Mouse (Mus musculus) embryonic facial prominence, embryonic 11.5 days (tissue): ENCODE measurements around the gene Aco2. TPM values are rescaled to one million over a fixed set of nuclear protein-coding genes. Genes with fewer than 3 reads are reported as not detected.

ENCODE experiments used
- ATAC-seq: fragments of 200-750 bp; cut with Nextera tagmentation; replicated peaks from 2 replicates; pipeline ENCODE4 v1.8.0; 2017; ENCODE audit warnings: low read depth; ENCODE audit not compliant: insufficient number of reproducible peaks, low FRiP score, low TSS enrichment
- DNase-seq: peaks from one replicate; pipeline ENCODE4 v3.0.0-alpha.2; 2015; ENCODE audit warnings: low spot score
- H3K27ac ChIP-seq: fragments of 300-500 bp; sonication (generic); replicated peaks from 2 replicates; pipeline ENCODE4 v1.5.1; 2014; ENCODE audit warnings: mild to moderate bottlenecking, low read depth, low read length, control low read depth
- H3K27me3 ChIP-seq: fragments of 300-500 bp; sonication (generic); 2 replicates; pipeline ENCODE4 v1.6.1; 2014; ENCODE audit warnings: mild to moderate bottlenecking, low read length, moderate library complexity, mixed read lengths; ENCODE audit not compliant: control insufficient read depth, insufficient read depth
- H3K36me3 ChIP-seq: fragments of 300-500 bp; sonication (generic); replicated peaks from 2 replicates; pipeline ENCODE4 v1.6.1; 2014; ENCODE audit warnings: low read depth, mild to moderate bottlenecking, low read length, moderate library complexity, mixed read lengths; ENCODE audit not compliant: control insufficient read depth, insufficient read depth
- H3K4me1 ChIP-seq: fragments of 300-500 bp; sonication (generic); 2 replicates; pipeline ENCODE4 v1.6.1; 2014; ENCODE audit warnings: low read length, mixed read lengths; ENCODE audit not compliant: control insufficient read depth, insufficient read depth
- H3K4me2 ChIP-seq: fragments of 300-500 bp; sonication (generic); 2 replicates; pipeline ENCODE4 v1.6.1; 2014; ENCODE audit warnings: low read depth, mild to moderate bottlenecking, control low read depth, low read length, moderate library complexity
- H3K4me3 ChIP-seq: fragments of 300-500 bp; sonication (generic); 2 replicates; pipeline ENCODE4 v1.5.1; 2014; ENCODE audit warnings: low read depth, low read length, control low read depth
- H3K9ac ChIP-seq: fragments of 300-500 bp; sonication (generic); replicated peaks from 2 replicates; pipeline ENCODE4 v1.6.1; 2014; ENCODE audit warnings: mild to moderate bottlenecking, control low read depth, low read length
- H3K9me3 ChIP-seq: fragments of 300-500 bp; sonication (generic); replicated peaks from 2 replicates; pipeline ENCODE4 v1.6.1; 2016; ENCODE audit warnings: mild to moderate bottlenecking, low read length, inconsistent platforms, mixed read lengths; ENCODE audit not compliant: control insufficient read depth
- WGBS: fragments of 180-500 bp; shearing (Covaris S2); extraction: QIAGEN DNeasy Blood & Tissue Kit; methylation state at CpG from one replicate; pipeline ENCODE4 v1.1.7; 2014; 5-methylcytosine and 5-hydroxymethylcytosine counted together
- polyA plus RNA-seq: library from polyadenylated mRNA; unstranded; fragments of >200 nt; fragmentation: Nextera tagmentation; extraction: Ambion mirVana; gene quantifications from 2 replicates; pipeline ENCODE4 v1.2.1, GENCODE M21; 2014

Gene Aco2
- polyA plus RNA-seq, 1 experiment from 2014 or later = 144 TPM

DNA sequence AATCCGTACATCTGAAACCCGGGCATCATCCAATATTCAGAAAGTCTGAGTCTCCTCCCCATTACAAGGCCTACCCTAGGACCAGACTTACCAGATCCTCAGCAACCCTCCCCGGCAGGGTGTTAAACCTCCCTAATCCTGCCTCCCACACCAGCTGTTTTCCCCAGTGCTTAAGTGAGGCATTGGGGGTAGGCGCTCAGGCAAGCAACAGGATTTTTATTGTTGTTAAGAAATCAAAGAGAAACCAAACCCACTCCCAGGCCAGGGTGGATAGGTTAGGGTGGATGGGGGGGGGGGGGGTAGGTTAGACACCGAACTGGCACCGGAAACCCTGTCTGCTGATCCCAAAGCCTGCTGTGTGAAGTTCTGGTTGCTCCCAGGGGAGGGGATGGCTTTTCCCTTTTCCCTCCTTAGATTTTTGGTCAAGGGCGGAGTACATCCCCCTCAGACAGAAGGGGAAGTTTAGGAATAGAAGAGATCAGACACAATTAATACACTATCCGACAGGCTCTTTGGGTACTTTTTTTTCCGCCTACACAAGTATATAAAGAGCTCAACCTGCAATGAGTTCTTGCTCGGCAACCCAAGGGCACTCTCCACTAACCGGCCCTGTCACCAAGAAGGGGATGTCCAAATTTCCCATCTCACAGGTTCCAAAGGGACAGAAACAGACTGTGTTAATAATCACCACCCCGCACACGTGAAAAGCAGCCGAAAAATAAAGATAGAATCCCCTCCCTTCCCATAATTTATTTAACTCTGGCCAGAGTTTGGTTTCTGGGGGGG is 15.0 kb upstream of the Aco2 start:
- Histone ChIP-seq H3K4me1 (no peaks in the 10 kb centered on the region), H3K4me2 (peak overlapping the region; percentile 76), H3K27ac (no peak overlapping the region), H3K9ac (peak overlapping the region; percentile 83), H3K9me3 (no peaks in the 10 kb centered on the region), H3K4me3 (peak overlapping the region; percentile 81), H3K36me3 (no peaks in the 10 kb centered on the region), H3K27me3 (no peaks in the 10 kb centered on the region)
- DNase-seq = peak; percentile 25
- 0% methylated on average over 14 of the region's 14 CpGs for WGBS
- ATAC-seq = no peak

DNA sequence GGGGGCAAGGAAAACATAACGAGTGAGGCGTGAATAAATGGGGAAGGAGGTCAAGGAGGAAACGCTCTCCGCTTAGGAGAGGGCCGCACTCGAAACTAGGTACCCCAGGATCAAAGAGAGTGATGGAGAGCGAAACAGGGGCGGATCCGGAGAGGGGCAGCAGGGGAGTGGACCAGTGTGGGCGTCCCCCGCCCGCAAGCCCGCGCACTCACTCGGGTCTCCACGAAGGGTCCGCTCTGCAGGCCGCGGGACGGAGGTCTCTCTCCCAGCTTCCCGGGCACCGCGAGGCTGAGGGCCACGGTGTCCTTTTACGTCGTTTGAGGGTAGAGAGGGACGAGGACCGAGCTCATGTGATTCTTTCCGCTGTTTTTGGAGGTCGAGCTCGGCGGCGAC is 14.4 kb upstream of the Aco2 start:
- no peaks in the 10 kb centered on the region for H3K4me1 ChIP-seq
- H3K36me3 ChIP-seq = no peaks in the 10 kb centered on the region
- ATAC-seq (peak; percentile 29), DNase-seq (peak; percentile 71)
- no peaks in the 10 kb centered on the region for H3K9me3 ChIP-seq
- H3K27me3 ChIP-seq = no peaks in the 10 kb centered on the region
- H3K4me2 ChIP-seq = peak overlapping the region; percentile 76
- peak overlapping the region; percentile 83 for H3K9ac ChIP-seq
- WGBS = 0% methylated on average over 33 of the region's 33 CpGs
- peak overlapping the region; percentile 81 for H3K4me3 ChIP-seq
- peak overlapping the region; percentile 71; the same call in 1 of the 2 replicates for H3K27ac ChIP-seq

DNA sequence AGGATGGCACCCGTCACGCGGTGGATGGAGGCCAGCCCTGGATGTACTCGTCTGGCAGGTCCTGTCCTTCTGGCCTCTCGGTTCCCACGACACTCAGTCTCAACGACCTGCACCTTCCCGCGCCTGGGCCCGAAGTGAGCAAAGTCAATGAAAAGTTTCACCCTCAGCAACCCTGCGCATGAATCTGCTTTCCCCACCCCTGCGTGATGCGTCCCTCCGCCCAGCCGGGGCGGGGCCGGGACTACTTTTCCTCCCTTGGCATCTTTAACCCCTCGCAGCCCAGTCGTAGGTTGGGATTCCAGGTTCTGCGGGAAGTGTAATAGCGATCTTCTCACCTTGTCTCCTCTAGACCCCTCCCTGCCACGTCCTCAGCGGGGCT is 14.0 kb upstream of the Aco2 start:
- H3K27me3 ChIP-seq = no peaks in the 10 kb centered on the region
- H3K4me3 ChIP-seq = peak overlapping the region; percentile 81
- H3K4me2 ChIP-seq = peak overlapping the region; percentile 76
- no peaks in the 10 kb centered on the region for H3K4me1 ChIP-seq
- peak overlapping the region; percentile 71; the same call in 1 of the 2 replicates for H3K27ac ChIP-seq
- ATAC-seq = peak; percentile 46
- peak overlapping the region; percentile 83 for H3K9ac ChIP-seq
- H3K36me3 ChIP-seq = no peaks in the 10 kb centered on the region
- H3K9me3 ChIP-seq = no peaks in the 10 kb centered on the region
- DNase-seq = peak; percentile 96
- WGBS = 0% methylated on average over 23 of the region's 23 CpGs

DNA sequence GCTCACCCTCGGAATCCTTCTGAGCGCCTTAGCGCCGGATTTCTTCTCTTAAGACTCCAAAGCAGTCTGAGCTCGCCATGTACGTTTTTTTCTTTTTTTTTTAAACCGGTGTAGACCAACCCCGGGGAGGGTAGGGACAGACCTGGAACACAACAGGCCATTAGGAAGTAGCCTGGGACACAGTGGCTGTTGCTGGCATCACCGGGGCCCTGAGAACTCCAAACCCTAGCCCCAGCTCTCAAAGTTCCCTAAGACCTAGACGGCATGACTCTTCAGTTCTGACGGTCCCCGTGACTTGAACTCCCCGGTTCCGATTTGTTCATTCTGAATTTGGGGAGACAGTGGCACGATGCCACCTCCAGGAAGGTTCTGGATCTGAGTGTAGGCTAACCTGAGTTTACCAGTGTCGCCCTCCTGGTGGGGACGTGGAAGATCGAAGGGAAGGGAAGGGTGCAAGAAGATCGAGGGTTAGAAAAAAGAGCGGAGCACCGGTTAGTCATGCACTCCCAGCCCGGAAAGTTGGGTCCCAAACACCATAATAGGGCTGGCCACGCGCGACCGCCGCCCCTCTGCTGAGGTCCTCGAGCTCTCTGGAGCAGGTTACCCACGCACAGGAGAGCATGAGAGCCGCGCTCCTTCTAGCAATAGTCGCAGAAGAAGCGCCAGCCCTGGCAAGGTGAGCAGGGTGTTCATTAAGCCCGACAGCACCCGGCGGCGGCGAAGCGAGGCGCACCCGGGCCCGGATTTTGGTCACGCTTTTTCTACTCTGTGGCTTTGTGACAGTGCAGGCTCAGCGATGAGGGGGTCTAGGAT is 13.4 kb upstream of the Aco2 start, which contains the start of gene Tob2:
Gene Tob2, minus strand, starts transcription at position 280 of the 813 bp plus-strand sequence.
- WGBS = under 1% methylated on average over 44 of the region's 44 CpGs
- ATAC-seq = no peak

DNA sequence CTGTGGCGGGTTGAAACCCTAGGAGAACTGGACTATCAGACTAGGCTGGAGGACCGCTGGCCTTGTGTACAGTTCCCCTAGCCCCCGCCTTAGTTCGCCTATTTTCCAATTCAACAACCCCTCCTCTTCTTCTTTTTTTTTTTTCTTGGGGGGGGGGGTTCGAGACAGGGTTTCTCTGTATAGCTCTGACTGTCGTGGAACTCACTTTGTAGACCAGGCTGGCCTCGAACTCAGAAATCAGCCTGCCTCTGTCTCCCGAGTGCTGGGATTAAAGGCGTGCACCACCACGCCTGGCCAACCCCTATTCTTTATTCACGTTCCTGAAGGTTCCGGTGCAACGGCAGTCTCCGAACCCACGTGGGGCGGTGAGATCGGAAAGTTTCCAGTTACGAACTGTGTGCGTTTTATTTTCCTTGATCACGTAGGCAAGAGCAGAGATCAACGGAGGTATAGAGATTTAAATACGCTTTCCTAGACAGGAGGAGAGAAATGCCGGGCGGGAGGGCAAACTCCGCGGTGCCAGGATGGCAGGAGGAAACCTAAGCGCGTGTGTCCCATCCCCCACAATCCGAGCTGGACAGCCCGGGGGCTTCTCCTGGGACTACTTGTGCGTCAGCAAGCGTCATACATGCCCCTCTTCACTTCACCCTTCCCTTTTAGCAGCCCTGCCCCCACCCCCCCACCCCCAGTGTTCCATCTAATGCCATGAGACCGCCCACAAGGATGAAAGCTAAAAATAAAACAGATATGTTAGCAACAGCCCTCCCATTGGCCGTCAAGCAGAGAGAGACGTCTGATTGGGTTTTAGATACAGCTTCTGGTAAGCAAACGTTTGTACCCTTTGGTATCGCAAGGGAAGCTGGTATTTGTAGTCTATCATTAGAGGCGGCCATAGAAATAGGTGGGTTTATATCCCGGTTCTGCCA is 12.5 kb upstream of the Aco2 start:
- Histone ChIP-seq H3K27me3 (no peaks in the 10 kb centered on the region), H3K4me3 (peak overlapping the region; percentile 81), H3K36me3 (no peaks in the 10 kb centered on the region), H3K27ac (peak overlapping the region; percentile 77), H3K9ac (peak overlapping the region; percentile 83), H3K9me3 (no peaks in the 10 kb centered on the region), H3K4me1 (no peaks in the 10 kb centered on the region), H3K4me2 (peak overlapping the region; percentile 76)
- peak; percentile 70 for ATAC-seq
- WGBS = 0% methylated on average over 39 of the region's 39 CpGs
- DNase-seq = peak; percentile 95

More for the DNA sequence above, 13.4 kb upstream of the Aco2 start, which contains the start of gene Tob2:
- Histone ChIP-seq H3K4me2 (peak within 1 kb of the TSS; percentile 76), H3K4me1 (no peaks in the 10 kb centered on the region), H3K27ac (peak within 1 kb of the TSS; percentile 77), H3K9me3 (no peaks in the 10 kb centered on the region), H3K36me3 (no peaks in the 10 kb centered on the region), H3K4me3 (peak within 1 kb of the TSS; percentile 81), H3K27me3 (no peaks in the 10 kb centered on the region), H3K9ac (peak within 1 kb of the TSS; percentile 83)
- peak; percentile 58 for DNase-seq

DNA sequence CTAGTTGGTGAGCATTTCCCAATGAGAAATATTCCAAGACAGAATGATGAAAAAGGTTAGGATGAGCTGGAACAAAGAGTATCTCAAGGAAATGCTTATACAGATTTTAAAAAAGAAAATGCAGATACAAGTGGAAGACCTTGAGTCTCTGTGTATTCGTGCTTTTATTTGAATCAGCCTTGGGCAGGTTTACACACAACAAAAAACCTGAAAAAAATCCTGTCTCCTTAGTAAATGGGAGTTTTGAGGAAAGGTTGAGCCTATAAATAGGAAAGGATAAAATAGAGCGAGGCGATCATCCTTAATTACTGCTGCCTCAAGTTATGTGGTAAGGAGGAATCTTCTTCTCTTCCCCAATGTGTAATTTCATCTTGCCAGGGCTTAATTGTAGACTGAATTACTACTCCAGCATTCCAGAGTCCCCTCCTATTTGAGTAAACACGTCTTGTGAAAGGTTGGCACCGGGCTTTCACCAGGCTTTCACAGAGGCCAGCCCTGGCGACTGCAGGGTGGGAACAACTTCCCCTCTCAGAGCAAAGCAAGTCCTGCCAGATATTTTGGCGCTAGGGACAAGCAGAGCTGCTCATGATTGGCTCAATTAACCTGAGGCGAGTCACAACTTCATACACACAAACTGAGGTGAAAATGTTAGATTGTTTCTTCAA is 11.5 kb upstream of the Aco2 start:
- 45% methylated on average over 8 of the region's 8 CpGs for whole genome bisulfite sequencing
- Histone ChIP-seq H3K27ac (no peak overlapping the region), H3K36me3 (no peaks in the 10 kb centered on the region), H3K4me1 (no peaks in the 10 kb centered on the region), H3K4me3 (no peak overlapping the region), H3K27me3 (no peaks in the 10 kb centered on the region), H3K9ac (no peak overlapping the region), H3K9me3 (no peaks in the 10 kb centered on the region), H3K4me2 (no peak overlapping the region)
- no peak for DNase-seq
- no peak for ATAC-seq

DNA sequence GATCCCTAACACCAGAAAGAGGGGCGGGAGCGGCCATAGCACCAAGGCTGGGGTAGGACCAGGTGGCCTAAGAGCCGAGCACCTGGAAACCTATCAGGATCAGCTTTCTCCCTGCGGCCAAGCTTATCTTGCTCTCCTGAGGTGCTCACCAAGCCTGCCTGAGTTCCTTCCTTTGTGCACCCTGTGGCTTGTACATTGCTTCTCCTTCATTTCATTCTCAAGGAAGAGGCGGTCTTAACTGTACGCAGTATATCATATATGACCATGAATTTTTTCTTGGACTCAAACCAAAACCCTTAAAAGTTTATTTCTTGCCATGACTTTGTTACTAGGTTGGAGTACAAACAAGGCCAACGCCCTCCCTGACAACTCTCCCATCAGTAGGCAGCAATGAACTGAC is 7.9 kb upstream of the Aco2 start:
- 92% methylated on average over 7 of the region's 7 CpGs for WGBS
- ATAC-seq (no peak), DNase-seq (no peak)
- Histone ChIP-seq H3K27ac (no peak overlapping the region), H3K9ac (no peak overlapping the region), H3K9me3 (no peaks in the 10 kb centered on the region), H3K36me3 (peaks cover 8% of the 10 kb centered on the region), H3K27me3 (no peaks in the 10 kb centered on the region), H3K4me1 (no peaks in the 10 kb centered on the region), H3K4me2 (no peak overlapping the region), H3K4me3 (no peak overlapping the region)
